Mouse (Mus musculus) cerebellum, adult 2 months (tissue): ENCODE measurements around the gene Tmem185b. TPM values are rescaled to one million over a fixed set of nuclear protein-coding genes. Genes with fewer than 3 reads are reported as not detected.

Experiments used
- DNase-seq, 2 experiments: peaks; one replicate each; pipeline ENCODE4 v3.0.0; 2021
- H3K27ac ChIP-seq: fragments of 200-500 bp; 2 replicates; pipeline ENCODE4 v1.5.1; 2012; ENCODE audit warnings: low read length, control low read depth, inconsistent platforms; ENCODE audit not compliant: insufficient read depth
- H3K27me3 ChIP-seq: fragments of 200-500 bp; 2 replicates; pipeline ENCODE4 v1.6.1; 2012; ENCODE audit warnings: inconsistent platforms, mild to moderate bottlenecking, low read length, moderate library complexity; ENCODE audit not compliant: control insufficient read depth, insufficient read depth
- H3K4me1 ChIP-seq: fragments of 200-500 bp; 2 replicates; pipeline ENCODE4 v1.6.1; 2011; ENCODE audit warnings: low read length; ENCODE audit not compliant: control insufficient read depth, insufficient read depth
- H3K4me3 ChIP-seq: fragments of 200-500 bp; replicated peaks from 2 replicates; pipeline ENCODE3; 2011; ENCODE audit warnings: mild to moderate bottlenecking, low read depth, low read length, control low read depth; ENCODE audit not compliant: insufficient read depth
- CTCF ChIP-seq: fragments of 200-500 bp; IDR thresholded peaks from 2 replicates; pipeline ENCODE4 v1.5.1; 2011; ENCODE audit warnings: low read depth, mild to moderate bottlenecking, control low read depth, low read length, moderate library complexity, borderline replicate concordance; ENCODE audit not compliant: insufficient read depth
- POLR2A ChIP-seq: fragments of 200-500 bp; IDR thresholded peaks from 2 replicates; pipeline ENCODE4 v1.6.1; 2011; ENCODE audit warnings: low read length, control low read depth, borderline replicate concordance; ENCODE audit not compliant: insufficient read depth
- WGBS: fragments of 180-500 bp; shearing (Covaris S2); methylation state at CpG from one replicate; pipeline ENCODE4 v1.1.7; 2018; 5-methylcytosine and 5-hydroxymethylcytosine counted together
- polyA plus RNA-seq: library from polyadenylated mRNA; depleted of rRNA; stranded (reverse); fragments of >200 nt; gene quantifications from 2 replicates; pipeline ENCODE4 v1.2.3, GENCODE M21; 2012; rRNA removed

The Tmem185b gene
- polyA plus RNA-seq, 1 experiment = 13.0 TPM

DNA sequence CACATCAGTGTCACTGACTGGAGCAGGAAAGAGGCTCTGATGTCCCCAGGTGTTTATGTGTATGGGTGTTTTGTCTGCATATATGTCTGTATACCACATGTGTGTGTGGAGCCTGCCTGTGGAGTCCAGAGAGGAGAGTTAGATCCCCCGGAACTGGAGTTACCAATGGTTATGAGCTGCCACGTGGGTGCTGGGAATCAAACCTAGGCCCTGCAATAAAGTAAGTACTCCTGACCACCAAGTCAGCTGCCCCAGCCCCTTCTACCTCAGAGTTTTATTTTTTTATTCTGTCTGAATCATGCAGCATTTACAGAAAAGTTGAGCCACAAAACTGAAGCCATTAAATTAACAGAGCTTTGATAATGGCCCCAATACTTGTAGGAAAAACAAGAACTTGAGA lies 24.1 kb downstream of the Tmem185b start:
- no peak overlapping the region for H3K27ac ChIP-seq
- DNase-seq = no peak
- no peak overlapping the region for H3K4me3 ChIP-seq
- no peaks in the 10 kb centered on the region for H3K4me1 ChIP-seq
- 93% methylated on average over 2 of the region's 2 CpGs for WGBS
- no peaks in the 10 kb centered on the region for H3K27me3 ChIP-seq
- TF ChIP-seq POLR2A (no peak), CTCF (no peak)

DNA sequence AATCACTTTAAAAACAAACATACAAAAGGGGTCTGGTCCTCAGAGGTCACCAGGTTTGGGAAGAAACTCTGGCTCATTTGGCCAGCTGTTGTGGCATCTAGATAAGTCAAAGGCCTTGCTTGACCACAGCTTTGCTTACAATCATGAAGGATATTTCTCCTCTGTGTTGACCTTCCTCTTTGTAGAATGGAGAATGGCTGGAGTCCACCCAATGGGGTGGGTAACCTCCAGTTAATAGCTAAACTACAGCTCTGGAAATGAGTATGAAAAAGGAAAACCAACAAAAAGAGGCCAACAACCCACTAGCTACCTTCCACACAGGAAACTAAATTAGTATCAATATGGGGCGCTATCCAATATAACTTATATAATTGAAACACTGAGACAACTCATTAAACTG lies 25.7 kb downstream of the Tmem185b start:
- TF ChIP-seq CTCF (no peak), POLR2A (no peak)
- no peak for DNase-seq
- H3K4me3 ChIP-seq = no peak overlapping the region
- H3K27ac ChIP-seq = no peak overlapping the region
- no peaks in the 10 kb centered on the region for H3K27me3 ChIP-seq
- 98% methylated on average over 1 of the region's 1 CpGs for WGBS
- H3K4me1 ChIP-seq = no peaks in the 10 kb centered on the region

DNA sequence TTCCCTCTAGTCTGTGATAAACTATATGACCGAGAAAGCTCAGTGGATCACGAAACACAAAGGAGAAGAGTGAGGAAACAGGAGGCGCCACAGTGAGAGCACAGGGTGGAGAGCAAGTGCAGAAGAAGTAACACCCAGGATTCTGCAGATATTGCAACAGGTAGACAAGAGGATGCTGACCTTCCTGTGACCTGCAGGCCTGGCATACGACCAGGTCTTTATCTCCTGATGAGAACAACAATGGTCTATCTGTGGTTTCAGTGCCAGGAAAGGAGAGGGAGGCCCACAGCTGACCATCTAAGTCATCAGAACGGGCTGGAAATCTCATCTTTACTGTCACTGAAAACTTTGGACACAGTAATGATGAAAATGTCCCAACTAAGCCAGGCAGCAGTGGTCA lies 29.7 kb downstream of the Tmem185b start:
- TF ChIP-seq CTCF (no peak), POLR2A (no peak)
- no peak overlapping the region for H3K4me3 ChIP-seq
- H3K4me1 ChIP-seq = no peaks in the 10 kb centered on the region
- WGBS = 81% methylated on average over 5 of the region's 5 CpGs
- H3K27ac ChIP-seq = no peak overlapping the region
- no peak for DNase-seq
- no peaks in the 10 kb centered on the region for H3K27me3 ChIP-seq

DNA sequence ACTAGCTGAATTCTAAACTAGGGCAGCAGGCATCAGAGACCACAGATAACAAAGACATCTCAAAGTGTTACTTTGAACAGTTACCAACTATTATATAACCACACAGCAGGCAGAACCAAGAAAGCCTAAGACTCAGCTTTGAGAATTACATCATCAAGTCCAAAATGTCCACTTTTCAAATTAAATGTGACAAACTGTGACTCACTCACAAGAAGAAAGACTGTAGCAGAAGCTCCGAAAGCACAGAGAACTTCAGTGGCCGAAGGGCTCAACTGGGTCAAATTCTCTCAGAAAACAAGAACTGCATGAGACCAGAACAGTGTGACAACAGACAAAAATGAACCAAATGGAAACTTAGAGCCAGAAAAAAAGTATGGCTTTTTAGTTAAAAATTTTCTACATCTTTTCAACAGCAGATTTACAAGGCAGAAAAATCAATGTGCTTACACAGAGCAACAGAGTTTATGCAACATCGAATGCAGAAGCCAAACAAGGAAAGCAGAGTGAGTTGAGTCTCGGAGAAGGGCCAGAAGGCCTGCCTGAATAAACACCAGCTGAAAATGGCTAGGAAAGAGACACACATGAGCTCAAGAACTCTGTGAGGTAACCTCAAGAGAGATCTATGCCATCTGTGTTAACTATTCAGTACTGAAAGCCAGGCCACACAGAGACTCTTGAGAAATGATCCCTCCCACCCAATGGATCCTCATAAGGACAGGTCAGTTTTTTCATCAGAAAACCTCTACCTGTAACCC lies 31.9 kb downstream of the Tmem185b start:
- peak overlapping the region; percentile 50; the same call in 1 of the 2 replicates for H3K27ac ChIP-seq
- DNase-seq = peak in 1 of 2 experiments; percentile 46
- H3K4me1 ChIP-seq = no peaks in the 10 kb centered on the region
- no peak overlapping the region for H3K4me3 ChIP-seq
- WGBS = 91% methylated on average over 4 of the region's 4 CpGs
- TF ChIP-seq POLR2A (no peak), CTCF (no peak)
- H3K27me3 ChIP-seq = no peaks in the 10 kb centered on the region

DNA sequence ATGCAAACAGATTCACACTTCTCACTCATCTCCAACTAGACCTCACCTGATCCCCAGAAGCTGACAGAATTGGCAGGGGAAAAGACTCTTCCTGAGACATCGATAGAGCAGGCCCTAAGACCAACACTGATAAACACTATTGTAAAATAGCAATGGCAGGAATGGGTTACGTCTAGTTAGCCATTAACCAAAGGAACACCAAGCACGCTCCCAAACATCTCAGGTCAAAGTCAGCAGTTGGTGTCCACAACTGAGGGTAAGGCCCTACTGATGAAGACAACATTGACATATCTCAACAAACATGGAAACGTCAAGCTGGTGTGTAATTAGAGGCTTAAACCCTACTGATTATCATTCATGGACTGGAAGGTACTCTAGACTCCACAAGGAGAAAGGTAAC lies 39.6 kb downstream of the Tmem185b start:
- Histone ChIP-seq H3K27me3 (no peaks in the 10 kb centered on the region), H3K4me1 (no peaks in the 10 kb centered on the region), H3K27ac (no peak overlapping the region), H3K4me3 (no peak overlapping the region)
- WGBS = 98% methylated on average over 4 of the region's 4 CpGs
- no peak for TF ChIP-seq POLR2A
- TF ChIP-seq CTCF = no peak
- no peak for DNase-seq

DNA sequence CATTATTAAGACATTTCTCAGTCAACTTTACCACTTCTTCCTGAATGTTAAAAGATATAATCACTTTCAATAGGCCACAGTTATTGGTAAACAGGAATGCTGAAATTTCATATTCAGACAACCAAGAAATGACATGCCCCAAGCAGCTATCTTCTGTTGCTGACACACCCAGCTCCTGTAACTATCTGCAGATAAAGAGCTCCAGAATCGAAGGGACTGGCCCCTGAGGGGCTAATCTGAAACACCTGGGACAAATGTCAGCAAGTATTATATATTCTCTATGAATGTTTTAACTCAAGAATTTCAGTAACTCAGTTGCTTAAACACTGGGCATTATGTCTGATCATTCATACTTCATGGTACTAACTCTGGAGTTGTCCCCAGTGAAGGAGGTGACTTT lies 44.2 kb downstream of the Tmem185b start:
- Histone ChIP-seq H3K27ac (no peak overlapping the region), H3K27me3 (no peaks in the 10 kb centered on the region), H3K4me3 (no peak overlapping the region), H3K4me1 (no peaks in the 10 kb centered on the region)
- no peak for DNase-seq
- TF ChIP-seq CTCF (no peak), POLR2A (no peak)
- WGBS = 87% methylated on average over 1 of the region's 1 CpGs

Other genes starting within 250 kb of the Tmem185b start
- gene Inhbb, start 103.9 kb upstream of the Tmem185b start, polyA plus RNA-seq = 5.6 and 6.1 TPM in 2 replicates
- gene Ralb, start 21.4 kb upstream of the Tmem185b start, polyA plus RNA-seq = 24.5 and 25.1 TPM in 2 replicates
- gene Epb41l5, start 122.8 kb downstream of the Tmem185b start, polyA plus RNA-seq = 4.7 and 5.4 TPM in 2 replicates